Mouse (Mus musculus) mouse trophoblast stem cell (cell line): ENCODE results near the gene Gskip.

ENCODE experiments used
- in situ Hi-C, 2 experiments: fragments of 300-500 bp; cut with MseI, MboI; formaldehyde crosslinking; loops; 2 replicates in 1 of 2; 3 replicates in 1 of 2; pipeline ENCODE4 v1.15.1; 2025

The Gskip gene

DNA sequence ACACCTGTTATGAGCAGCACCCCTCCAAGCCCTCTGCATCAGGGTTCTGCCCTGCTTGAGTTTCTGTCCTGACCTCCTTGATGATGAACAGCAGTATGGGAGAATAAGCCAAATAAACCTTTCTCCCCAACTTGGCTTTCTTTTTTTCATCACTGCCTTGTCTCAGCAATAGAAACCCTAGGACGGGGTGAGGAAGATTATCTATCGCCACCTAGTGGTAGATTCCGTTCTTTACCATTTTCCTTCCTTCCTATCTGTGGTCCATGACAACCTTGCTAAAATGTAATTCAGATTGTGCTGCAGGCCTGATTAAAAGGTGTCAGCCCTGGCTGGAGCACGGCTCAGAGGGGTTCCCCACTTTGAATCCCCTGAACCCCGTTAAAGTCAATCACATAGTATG, 38.0 kb downstream of the Gskip start:
- in situ Hi-C loops = no loop called here

- in situ Hi-C loops = no loop called here
These were observed 40.0 kb downstream of the Gskip start for GRCm38 (mm10) chr12:105724616-105725015.

DNA sequence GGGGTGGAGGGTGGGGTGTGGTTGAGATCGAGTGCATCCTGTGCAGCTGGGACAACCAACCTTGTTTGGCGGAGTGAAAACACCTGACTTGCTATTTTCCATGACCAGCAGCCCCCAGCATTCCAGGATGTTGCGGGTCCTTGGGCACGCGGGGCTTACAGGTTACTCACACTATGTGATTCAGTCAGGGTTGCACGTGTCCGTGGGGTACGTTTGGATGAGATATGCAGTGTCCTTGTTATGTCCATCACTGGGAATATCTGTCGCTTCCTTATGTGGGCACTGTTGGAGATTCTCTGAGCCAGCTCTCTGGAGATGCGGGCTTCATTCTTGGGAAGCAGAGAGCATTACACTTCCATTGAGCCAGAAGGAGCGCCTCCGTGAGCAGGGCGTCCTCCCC, 41.1 kb downstream of the Gskip start:
- in situ Hi-C loops = no loop called here

DNA sequence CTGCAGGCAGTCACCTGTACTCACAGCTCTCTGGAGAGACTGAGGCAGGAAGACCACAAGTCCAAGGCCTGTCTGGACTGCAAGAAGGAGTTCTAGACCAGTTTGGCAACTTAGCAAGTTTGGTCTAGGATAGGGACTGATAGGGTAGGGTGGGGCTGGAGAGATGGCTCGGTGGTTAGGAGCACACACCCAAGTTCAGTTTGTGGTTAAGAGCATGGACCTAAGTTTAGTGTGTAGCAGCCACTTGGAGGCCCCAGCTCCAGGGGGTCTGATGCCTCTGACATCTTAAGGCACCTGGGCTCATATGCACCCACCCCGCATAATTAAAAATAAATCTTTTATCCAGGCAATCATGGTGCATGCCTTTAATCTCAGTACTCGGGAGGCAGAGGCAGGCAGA, 42.6 kb downstream of the Gskip start:
- in situ Hi-C loops = no loop called here

- in situ Hi-C loops = no loop called here
These were observed 43.3 kb downstream of the Gskip start for GRCm38 (mm10) chr12:105727964-105728363.

DNA sequence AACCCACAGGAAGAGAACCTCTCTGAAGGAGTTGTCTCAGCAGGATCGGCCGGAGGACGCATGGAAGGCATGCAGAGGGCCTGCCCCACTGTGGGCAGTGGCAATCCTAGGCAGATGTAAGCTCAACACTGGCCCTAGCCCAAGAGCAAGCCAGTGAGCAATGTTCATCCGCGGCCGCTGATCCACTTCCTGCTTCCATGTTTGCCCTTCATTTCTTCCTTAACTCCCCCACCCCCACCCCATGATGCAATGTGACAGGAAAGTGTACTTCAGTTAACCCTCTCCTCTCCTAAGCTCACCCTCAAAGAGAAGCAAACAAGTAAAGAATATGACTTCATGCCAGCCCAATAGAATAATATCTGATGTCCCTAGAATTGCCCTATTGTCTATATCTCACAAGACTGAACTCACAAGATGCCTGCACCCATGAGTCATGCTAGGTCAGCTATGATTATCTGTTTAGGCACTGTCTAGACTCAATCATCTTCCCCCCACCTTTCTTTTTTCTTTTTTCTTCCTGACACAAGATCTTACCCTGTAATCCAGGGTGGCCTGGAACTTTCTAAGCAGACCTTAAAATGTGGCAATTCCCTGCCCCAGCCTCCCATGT, 46.3 kb downstream of the Gskip start:
- in situ Hi-C loops = no loop called here

DNA sequence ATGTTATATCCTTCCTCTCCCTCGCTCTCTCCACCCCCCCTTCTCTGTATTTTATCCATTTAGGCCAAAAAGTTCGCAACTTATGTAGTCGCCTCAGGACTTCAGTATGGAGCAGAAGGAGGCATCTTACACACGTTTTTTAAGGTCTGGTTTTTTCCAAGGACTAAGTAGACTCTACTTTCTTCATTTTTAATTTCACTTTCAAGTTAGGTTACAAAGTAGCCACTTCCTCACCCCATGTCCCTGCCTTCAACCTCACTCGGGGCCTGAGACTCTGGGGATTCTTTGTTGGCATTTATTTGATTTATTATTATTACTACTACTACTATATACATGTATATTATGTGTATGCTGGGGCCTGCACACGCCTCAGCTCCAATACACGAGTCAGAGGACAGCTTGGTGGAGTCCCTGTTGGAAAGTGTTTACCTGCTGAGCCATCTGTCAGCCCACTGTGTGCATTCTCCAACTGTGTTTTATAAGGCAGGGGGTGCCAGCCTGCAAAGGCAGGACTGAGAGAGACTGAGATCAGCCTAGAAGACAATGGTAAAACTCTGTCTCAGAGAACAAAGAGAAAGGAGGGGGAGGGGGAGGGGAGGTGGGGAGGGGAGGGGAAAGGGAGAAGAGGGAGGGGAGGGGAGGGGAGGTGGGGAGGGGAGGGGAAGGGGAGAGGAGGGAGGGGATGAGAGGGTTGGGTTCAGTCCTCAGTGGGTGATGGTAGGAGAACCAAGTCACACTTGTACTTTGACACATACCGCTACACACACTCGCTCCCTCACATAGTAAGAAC, 48.9 kb downstream of the Gskip start:
- in situ Hi-C loops = no loop called here

DNA sequence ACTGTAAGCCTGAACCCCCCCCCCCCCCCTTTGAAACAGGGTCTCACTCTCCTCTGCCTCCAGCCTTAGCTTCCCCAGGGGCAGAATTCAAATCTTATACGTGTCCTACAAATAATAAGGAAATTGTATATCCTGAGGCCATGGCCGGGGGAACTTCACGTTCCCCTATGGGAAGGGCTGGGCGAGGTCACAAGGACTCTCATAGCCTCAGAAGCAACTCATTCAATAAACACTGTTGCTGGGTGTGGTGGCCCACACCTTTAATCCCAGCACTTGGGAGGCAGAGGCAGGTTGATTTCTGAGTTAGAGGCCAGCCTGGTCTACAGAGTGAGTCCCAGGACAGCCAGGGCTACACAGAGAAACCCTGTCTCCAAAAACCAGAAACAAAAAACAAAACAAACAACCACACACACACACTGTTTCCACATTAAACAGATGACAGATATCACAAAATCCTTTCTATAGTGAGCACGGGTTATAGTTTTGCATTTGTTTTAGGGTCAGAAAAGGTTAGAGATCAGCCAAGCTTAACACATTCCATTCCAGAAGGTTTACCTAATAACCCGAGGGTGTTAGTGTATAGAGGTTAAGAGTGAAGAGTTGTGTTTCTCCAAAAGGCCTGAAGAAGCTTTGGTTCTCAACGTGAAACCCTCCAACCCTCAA, 50.7 kb downstream of the Gskip start:
- in situ Hi-C loops = no loop called here

- in situ Hi-C loops = no loop called here
These were observed 51.2 kb downstream of the Gskip start for GRCm38 (mm10) chr12:105735889-105736251.

DNA sequence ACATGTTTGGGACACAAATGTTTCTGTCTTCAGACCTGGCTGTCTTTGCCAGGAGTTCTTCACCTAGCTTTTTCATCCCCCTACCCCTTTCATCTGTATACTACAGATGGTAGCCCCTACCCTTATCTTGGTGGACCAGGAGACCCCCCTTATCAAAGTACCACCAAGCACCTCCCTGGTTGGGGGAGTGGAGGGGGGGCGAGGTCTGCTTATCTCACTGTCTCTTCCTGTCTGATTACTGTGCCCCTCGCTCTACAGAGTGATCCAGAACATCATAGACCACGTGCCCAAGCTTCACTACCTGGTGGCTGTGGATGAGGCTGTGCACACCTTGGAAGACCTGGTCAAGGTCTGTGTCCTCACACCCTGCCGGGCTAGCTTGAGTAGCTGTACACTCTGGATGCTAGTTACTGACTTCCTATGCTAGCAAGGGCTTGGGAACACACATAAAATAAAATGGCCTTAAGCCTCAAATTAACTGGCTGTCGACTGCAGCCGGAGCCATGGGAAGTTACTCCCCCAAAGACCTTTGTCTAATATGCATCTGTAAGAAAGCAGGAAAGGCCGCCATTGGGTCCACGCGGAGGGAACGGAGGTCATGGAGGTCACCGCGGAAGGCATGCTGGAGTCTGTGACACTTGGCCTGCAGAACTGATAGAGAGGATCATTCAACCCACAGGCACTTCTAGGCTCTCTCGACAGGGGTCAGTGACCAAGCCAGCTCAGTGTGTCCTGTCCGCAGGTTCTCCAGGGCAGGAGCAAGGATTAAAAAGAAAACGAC, 53.9 kb downstream of the Gskip start:
- in situ Hi-C loops = no loop called here

- in situ Hi-C loops = no loop called here
These were observed 55.0 kb downstream of the Gskip start for GRCm38 (mm10) chr12:105739656-105740055.

DNA sequence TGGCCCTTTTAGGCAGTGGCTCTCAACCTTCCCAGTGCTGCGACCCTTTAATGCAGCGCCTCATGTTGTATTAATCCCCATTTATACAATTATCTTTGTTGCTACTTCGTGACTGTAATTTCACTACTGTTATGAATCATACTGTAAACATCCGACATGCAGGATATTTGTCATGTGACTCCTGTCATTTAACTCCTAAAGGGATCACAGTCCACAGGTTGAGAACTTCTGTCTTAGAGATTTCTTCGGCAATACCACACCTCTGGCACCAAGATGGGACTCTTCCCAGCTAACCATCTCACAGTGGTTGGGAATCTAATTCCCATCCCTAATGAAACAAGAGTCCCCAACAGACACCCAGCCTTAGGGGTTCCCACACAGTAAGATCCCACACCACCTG, 63.5 kb downstream of the Gskip start:
- in situ Hi-C loops = no loop called here
